8 mouse cellular contexts compared by ENCODE assay signal in genomic region chr11:62675480-62676289, GRCm38 (mm10). TPM values are rescaled to one million over a fixed set of nuclear protein-coding genes. Genes with fewer than 3 reads are reported as not detected.
DNase-seq lines count a peak whose midpoint lies in the region; ATAC-seq and TF ChIP-seq lines count a peak whose summit lies in the region.

No protein-coding gene starts in this region.

- peak; percentile 73 for DNase-seq in MEL-GATA-1-ER (ENCODE audit: extremely low read depth, low read depth)
- DNase-seq in cerebellum, adult 18-20 months: peak; percentile 64 to 69
- peak; percentile 88 for DNase-seq in forebrain, postnatal 0 days
- DNase-seq in heart, postnatal 4 days: peak; percentile 75
- peak; percentile 79 to 84 for DNase-seq in layer of hippocampus, adult 2 months (ENCODE audit: low spot score in 2 of 2)
- peak; percentile 93 for DNase-seq in lung, embryonic 14.5 days
- DNase-seq in thymus, postnatal 14 days: peak; percentile 70

- no peak overlapping the region for H3K9ac ChIP-seq in forebrain, postnatal 0 days
- H3K9ac ChIP-seq in lung, embryonic 14.5 days: peak overlapping the region; percentile 32

- TF ChIP-seq POLR2A in olfactory bulb, adult 2 months (IDR thresholded peaks at IDR 0.05; ENCODE audit: insufficient read depth, low read depth, low read length): no peak

- no peak overlapping the region for H3K27ac ChIP-seq in forebrain, postnatal 0 days (ENCODE audit: low read depth, low read length)
- H3K27ac ChIP-seq in layer of hippocampus, adult 2 months: no peak overlapping the region
- no peak overlapping the region for H3K27ac ChIP-seq in lung, embryonic 14.5 days (ENCODE audit: low read depth)
- no peak overlapping the region for H3K27ac ChIP-seq in olfactory bulb, adult 2 months (ENCODE audit: insufficient read depth, low read depth, low read length)

- 0 out of 2 replicates have a peak overlapping the region, but pooled peaks have one; percentile 2 for H3K4me3 ChIP-seq in forebrain, postnatal 0 days (ENCODE audit: low read depth, low read length)
- peak overlapping the region; percentile 28; the same call in 1 of the 2 replicates for H3K4me3 ChIP-seq in layer of hippocampus, adult 2 months
- H3K4me3 ChIP-seq in lung, embryonic 14.5 days (ENCODE audit: low read depth, low read length): peak overlapping the region; percentile 17
- H3K4me3 ChIP-seq in olfactory bulb, adult 2 months (ENCODE audit: insufficient read depth, low read depth, low read length): 0 out of 2 replicates have a peak overlapping the region, but pooled peaks have one; percentile 11

- H3K4me1 ChIP-seq in forebrain, postnatal 0 days (ENCODE audit: insufficient read depth): no peaks in the 10 kb centered on the region
- no peaks in the 10 kb centered on the region for H3K4me1 ChIP-seq in lung, embryonic 14.5 days (ENCODE audit: insufficient read depth)
- peaks cover 8% of the 10 kb centered on the region for H3K4me1 ChIP-seq in olfactory bulb, adult 2 months (ENCODE audit: control insufficient read depth, insufficient read depth, low read length)

- peak; percentile 89 for TF ChIP-seq CTCF in forebrain, postnatal 0 days (IDR thresholded peaks at IDR 0.05; ENCODE audit: low read depth)
- peak; percentile 84 for TF ChIP-seq CTCF in layer of hippocampus, adult 2 months (conservative IDR thresholded peaks at IDR 0.05)
- TF ChIP-seq CTCF in lung, embryonic 14.5 days (IDR thresholded peaks at IDR 0.05; ENCODE audit: low read depth): peak; percentile 88
- peak; percentile 74 for TF ChIP-seq CTCF in olfactory bulb, adult 2 months (IDR thresholded peaks at IDR 0.05; ENCODE audit: insufficient read depth, low read depth, low read length)

- H3K27me3 ChIP-seq in forebrain, postnatal 0 days (ENCODE audit: insufficient read depth, low read length): no peaks in the 10 kb centered on the region
- no peaks in the 10 kb centered on the region for H3K27me3 ChIP-seq in lung, embryonic 14.5 days (ENCODE audit: insufficient read depth, low read length)

- 17% methylated on average over 17 of the region's 17 CpGs for WGBS in forebrain, postnatal 0 days
- WGBS in lung, embryonic 14.5 days: 20% methylated on average over 17 of the region's 17 CpGs
- WGBS in olfactory bulb, adult 2 months: 19% methylated on average over 17 of the region's 17 CpGs

- no peaks in the 10 kb centered on the region for H3K9me3 ChIP-seq in forebrain, postnatal 0 days (ENCODE audit: low read length)
- H3K9me3 ChIP-seq in lung, embryonic 14.5 days (ENCODE audit: low read depth, low read length): no peaks in the 10 kb centered on the region

- no peaks in the 10 kb centered on the region for H3K36me3 ChIP-seq in forebrain, postnatal 0 days (ENCODE audit: insufficient read depth)
- H3K36me3 ChIP-seq in lung, embryonic 14.5 days (ENCODE audit: insufficient read depth): no peaks in the 10 kb centered on the region

- peak overlapping the region; percentile 43 for H3K4me2 ChIP-seq in forebrain, postnatal 0 days (ENCODE audit: low read depth)
- peak overlapping the region; percentile 53 for H3K4me2 ChIP-seq in lung, embryonic 14.5 days

- ATAC-seq in forebrain, postnatal 0 days: peak; percentile 97
- peak; percentile 97 for ATAC-seq in lung, embryonic 14.5 days (ENCODE audit: insufficient read depth)

RNA-seq across cellular contexts. Expression of gene Mmgt2, which starts 27.2 kb away (rescaled TPM):
- 22.6 and 37.0 TPM in 2 replicates for total RNA-seq in forebrain, postnatal 0 days (2014; rRNA removed)
- polyA plus RNA-seq in forebrain, postnatal 0 days (2015; fragmentation: Nextera tagmentation; extraction: Ambion mirVana): 22.4 and 23.3 TPM in 2 replicates
- total RNA-seq in heart, postnatal 4 days (2021): 10 to 100 TPM; 18.5 to 20.9 TPM
- 10 to 100 TPM; 15.8 to 16.5 TPM for total RNA-seq in layer of hippocampus, adult 2 months (2021)
- polyA plus RNA-seq in lung, embryonic 14.5 days (2014; fragmentation: Nextera tagmentation; extraction: Ambion mirVana): 42.7 and 42.8 TPM in 2 replicates
- not detected in 2 replicates for polyA plus RNA-seq in olfactory bulb, adult 2 months (2012; ENCODE audit: insufficient read depth, insufficient read length, low replicate concordance, missing spikeins)

RNA-seq across cellular contexts. Expression of gene Lrrc75a, which starts 27.4 kb away (rescaled TPM):
- total RNA-seq in forebrain, postnatal 0 days (2014; rRNA removed): 13.2 and 18.1 TPM in 2 replicates
- 6.5 and 7.1 TPM in 2 replicates for polyA plus RNA-seq in forebrain, postnatal 0 days (2015; fragmentation: Nextera tagmentation; extraction: Ambion mirVana)
- 10 to 100 TPM; 15.7 to 16.5 TPM for total RNA-seq in heart, postnatal 4 days (2021)
- 1 to 10 TPM; 7.3 to 7.6 TPM for total RNA-seq in layer of hippocampus, adult 2 months (2021)
- 14.1 and 16.4 TPM in 2 replicates for polyA plus RNA-seq in lung, embryonic 14.5 days (2014; fragmentation: Nextera tagmentation; extraction: Ambion mirVana)
- polyA plus RNA-seq in olfactory bulb, adult 2 months (2012; ENCODE audit: insufficient read depth, insufficient read length, low replicate concordance, missing spikeins): not detected in 2 replicates

RNA-seq across cellular contexts. Expression of gene Zfp287, which starts 56.0 kb away (rescaled TPM):
- total RNA-seq in forebrain, postnatal 0 days (2014; rRNA removed): 26.5 and 32.8 TPM in 2 replicates
- polyA plus RNA-seq in forebrain, postnatal 0 days (2015; fragmentation: Nextera tagmentation; extraction: Ambion mirVana): 9.9 and 14.4 TPM in 2 replicates
- total RNA-seq in heart, postnatal 4 days (2021): 1 to 10 TPM; 3.5 to 4.4 TPM
- 10 to 100 TPM; 17.2 to 18.8 TPM for total RNA-seq in layer of hippocampus, adult 2 months (2021)
- 7.9 and 9.0 TPM in 2 replicates for polyA plus RNA-seq in lung, embryonic 14.5 days (2014; fragmentation: Nextera tagmentation; extraction: Ambion mirVana)
- polyA plus RNA-seq in olfactory bulb, adult 2 months (2012; ENCODE audit: insufficient read depth, insufficient read length, low replicate concordance, missing spikeins): not detected in 2 replicates
